Mouse (Mus musculus) gastrocnemius, postnatal 25 days (tissue): ENCODE results near the gene Gm3286. TPM values are rescaled to one million over a fixed set of nuclear protein-coding genes. Genes with fewer than 3 reads are reported as not detected.
"Not testable (repeated sequence)": the region's sequence is repeated elsewhere in the genome, so short reads cannot be mapped to it uniquely, and the experiment has no call there.

Experiments
- DNase-seq: peaks from one replicate; pipeline ENCODE4 v3.0.0; 2022
- long read RNA-seq, 2 experiments: library from polyadenylated mRNA; stranded (forward); transcript quantifications; one replicate each; pipeline ENCODE4 v2.0.0; 2021
- total RNA-seq, 2 experiments: library from RNA; stranded (reverse); gene quantifications; 1 replicate in 1 of 2; 2 replicates in 1 of 2; pipeline ENCODE4 v1.2.3; 2021

Gene Gm3286
- total RNA-seq = not detected
- long read RNA-seq, experiment 1 = 0 reads
- long read RNA-seq, experiment 2 = 0 reads

GRCm38 (mm10) chr5:95510458-95510857 lies at the start of gene Gm3286:
TSS of gene Gm3286 (plus strand) at chr5:95510758.
- not testable (repeated sequence) for DNase-seq

Other genes with a start within 250 kb of the Gm3286 start
- gene Gm10424, start 238.0 kb upstream of the Gm3286 start, total RNA-seq = not detected
- gene Gm3259, start 204.8 kb upstream of the Gm3286 start, total RNA-seq = not detected
- not detected for gene D5Ertd577e, start 54.0 kb upstream of the Gm3286 start, total RNA-seq
- not detected for gene Gm7971, start 84.1 kb downstream of the Gm3286 start, total RNA-seq
- not detected for gene Gm7978, start 225.4 kb downstream of the Gm3286 start, total RNA-seq
- gene Gm7982, start 231.3 kb downstream of the Gm3286 start, total RNA-seq = not detected